Mouse (Mus musculus): ENCODE measurements around the gene Maco1. TPM values are rescaled to one million over a fixed set of nuclear protein-coding genes. Genes with fewer than 3 reads are reported as not detected.
"Not testable (repeated sequence)": the region's sequence is repeated elsewhere in the genome, so short reads cannot be mapped to it uniquely, and the experiment has no call there.

Gene Maco1
- total RNA-seq, 2 experiments from 2014 or later: 15.1 to 20.4 TPM

- DNase-seq: peak; percentile 83
- Histone ChIP-seq H3K4me3 (no peak overlapping the region), H3K27ac (no peak overlapping the region)
- intact Hi-C loops (cut with DNase I): loop anchor here (2.0 kb wide), 1 partner anchor 256 kb away; no protein-coding TSS in a partner anchor
- peak; percentile 93 for TF ChIP-seq CTCF (IDR thresholded peaks at IDR 0.05)
Measured at GRCm38 (mm10) chr4:134799272-134799671, 53.9 kb downstream of the Maco1 start.

- TF ChIP-seq CTCF (IDR thresholded peaks at IDR 0.05): no peak
- DNase-seq: no peak
- no peak overlapping the region for H3K27ac ChIP-seq
- intact Hi-C loops (cut with DNase I): loop anchor here (2.0 kb wide), 1 partner anchor 256 kb away; no protein-coding TSS in a partner anchor
- H3K4me3 ChIP-seq: no peak overlapping the region
Measured at GRCm38 (mm10) chr4:134798861-134799260, 54.3 kb downstream of the Maco1 start.

GRCm38 (mm10) chr4:134797621-134798020 is 55.5 kb downstream of the Maco1 start:
- peak; percentile 33 for DNase-seq
- H3K4me3 ChIP-seq: no peak overlapping the region
- no peak for TF ChIP-seq CTCF (IDR thresholded peaks at IDR 0.05)
- H3K27ac ChIP-seq: peak overlapping the region; percentile 63
- intact Hi-C loops (cut with DNase I): loop anchor here (2.0 kb wide), 1 partner anchor 255 kb away; no protein-coding TSS in a partner anchor

GRCm38 (mm10) chr4:134796581-134797361 is 56.4 kb downstream of the Maco1 start:
- H3K27ac ChIP-seq: peak overlapping the region; percentile 63
- peak; percentile 42 for DNase-seq
- TF ChIP-seq CTCF (IDR thresholded peaks at IDR 0.05): no peak
- H3K4me3 ChIP-seq: no peak overlapping the region
- intact Hi-C loops (cut with DNase I): no loop called here

GRCm38 (mm10) chr4:134795819-134796485 is 57.2 kb downstream of the Maco1 start:
- TF ChIP-seq CTCF (IDR thresholded peaks at IDR 0.05): no peak
- intact Hi-C loops (cut with DNase I): no loop called here
- Histone ChIP-seq H3K27ac (no peak overlapping the region), H3K4me3 (no peak overlapping the region)
- DNase-seq: no peak

- DNase-seq; H3K4me3 ChIP-seq; intact Hi-C loops (cut with DNase I); H3K27ac ChIP-seq: not testable (repeated sequence)
- TF ChIP-seq CTCF (IDR thresholded peaks at IDR 0.05): peak; percentile 25; the same call in 1 of the 2 replicates
Measured at GRCm38 (mm10) chr4:134794959-134795358, 58.2 kb downstream of the Maco1 start.

- Histone ChIP-seq H3K4me3 (no peak overlapping the region), H3K27ac (no peak overlapping the region)
- peak; percentile 57 for DNase-seq
- intact Hi-C loops (cut with DNase I): loop anchor here (2.0 kb wide), 1 partner anchor 85 kb away; no protein-coding TSS in a partner anchor
- TF ChIP-seq CTCF (IDR thresholded peaks at IDR 0.05): peak; percentile 86
Measured at GRCm38 (mm10) chr4:134793213-134793956, 59.8 kb downstream of the Maco1 start.

- Histone ChIP-seq H3K4me3 (no peak overlapping the region), H3K27ac (no peak overlapping the region)
- no peak for TF ChIP-seq CTCF (IDR thresholded peaks at IDR 0.05)
- DNase-seq: no peak
- intact Hi-C loops (cut with DNase I): loop anchor here (2.0 kb wide), 1 partner anchor 87 kb away; no protein-coding TSS in a partner anchor
Measured at GRCm38 (mm10) chr4:134791731-134792130, 61.4 kb downstream of the Maco1 start.

GRCm38 (mm10) chr4:134786946-134787345 is 66.2 kb downstream of the Maco1 start:
- intact Hi-C loops (cut with DNase I): no loop called here
- H3K4me3 ChIP-seq: no peak overlapping the region
- TF ChIP-seq CTCF (IDR thresholded peaks at IDR 0.05): no peak
- DNase-seq: no peak
- H3K27ac ChIP-seq: no peak overlapping the region

- TF ChIP-seq CTCF (IDR thresholded peaks at IDR 0.05): peak; percentile 45
- intact Hi-C loops (cut with DNase I): no loop called here
- no peak overlapping the region for H3K4me3 ChIP-seq
- no peak for DNase-seq
- H3K27ac ChIP-seq: no peak overlapping the region
Measured at GRCm38 (mm10) chr4:134784701-134785100, 68.4 kb downstream of the Maco1 start.

- no peak overlapping the region; the same call in 1 of the 2 replicates for H3K4me3 ChIP-seq
- intact Hi-C loops (cut with DNase I): no loop called here
- DNase-seq: peak; percentile 51
Measured at GRCm38 (mm10) chr4:134779136-134779934, 73.8 kb downstream of the Maco1 start.

GRCm38 (mm10) chr4:134776246-134776645 is 76.9 kb downstream of the Maco1 start:
- H3K4me3 ChIP-seq: no peak overlapping the region
- no peak for DNase-seq
- no peak for TF ChIP-seq CTCF (IDR thresholded peaks at IDR 0.05)
- intact Hi-C loops (cut with DNase I): no loop called here
- H3K27ac ChIP-seq: no peak overlapping the region

More at GRCm38 (mm10) chr4:134779136-134779934, 73.8 kb downstream of the Maco1 start:
- peak; percentile 5; the same call in 1 of the 2 replicates for TF ChIP-seq CTCF (IDR thresholded peaks at IDR 0.05)
- H3K27ac ChIP-seq: peak overlapping the region; percentile 38; the same call in 1 of the 2 replicates

Data from gastrocnemius, adult 2 months (tissue).